Mouse (Mus musculus): ENCODE measurements around the gene Osbpl10. TPM values are rescaled to one million over a fixed set of nuclear protein-coding genes. Genes with fewer than 3 reads are reported as not detected.

Gene Osbpl10
- polyA plus RNA-seq, 1 experiment = 4.2 TPM

GRCm38 (mm10) chr9:115034271-115034670 lies 55.9 kb downstream of the Osbpl10 start:
- H3K36me3 ChIP-seq (ENCODE audit: control insufficient read depth, insufficient read depth) = no peaks in the 10 kb centered on the region
- no peaks in the 10 kb centered on the region for H3K79me2 ChIP-seq (ENCODE audit: control insufficient read depth, insufficient read depth)
- H3ac ChIP-seq (ENCODE audit: control insufficient read depth, insufficient read length, low read depth) = no peak overlapping the region
- H3K4me3 ChIP-seq (ENCODE audit: insufficient read depth, poor library complexity, severe bottlenecking) = no peak overlapping the region
- no peak for TF ChIP-seq USF1 (IDR thresholded peaks at IDR 0.05; ENCODE audit: low read depth)
- TF ChIP-seq MYOG (IDR thresholded peaks at IDR 0.05; ENCODE audit: control insufficient read depth, extremely low read depth, insufficient read length) = no peak
- H3K27me3 ChIP-seq (ENCODE audit: control insufficient read depth, insufficient read depth, insufficient read length) = no peaks in the 10 kb centered on the region
- no peaks in the 10 kb centered on the region for H3K79me3 ChIP-seq (ENCODE audit: low read depth)

DNA sequence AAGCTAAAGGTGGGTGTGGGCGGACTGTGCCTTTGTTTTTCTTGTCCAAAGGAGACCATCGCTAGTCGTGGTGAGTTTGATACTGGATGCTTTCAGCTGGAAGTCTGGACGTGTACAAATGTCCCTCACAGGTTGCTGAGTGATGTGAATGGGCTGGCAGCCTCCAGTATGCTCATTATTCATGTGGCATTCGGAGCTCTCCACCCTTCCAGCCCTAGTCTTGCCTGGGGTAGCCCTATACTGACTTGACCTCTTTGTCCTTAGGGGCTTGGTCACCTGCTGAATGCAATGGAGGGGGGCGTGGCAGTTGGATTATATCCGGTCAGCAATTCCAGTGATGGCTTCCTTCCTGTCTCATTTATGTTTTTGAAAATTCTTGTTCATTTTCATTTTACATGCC lies 56.4 kb downstream of the Osbpl10 start:
- TF ChIP-seq FOSL1 (IDR thresholded peaks at IDR 0.05; ENCODE audit: insufficient read depth, low read length, poor library complexity, severe bottlenecking) (no peak), MYOG (IDR thresholded peaks at IDR 0.05; ENCODE audit: control insufficient read depth, extremely low read depth, insufficient read length) (no peak), USF1 (IDR thresholded peaks at IDR 0.05; ENCODE audit: low read depth) (no peak), MAX (IDR thresholded peaks at IDR 0.05) (no peak), MYOD1 (IDR thresholded peaks at IDR 0.05; ENCODE audit: control insufficient read depth, insufficient read length, low read depth) (no peak), CTCF (IDR thresholded peaks at IDR 0.05; ENCODE audit: control insufficient read depth, insufficient read depth, insufficient read length) (no peak), CEBPB (IDR thresholded peaks at IDR 0.05; ENCODE audit: low read depth) (no peak)

GRCm38 (mm10) chr9:115038215-115038614 lies 59.8 kb downstream of the Osbpl10 start:
- TF ChIP-seq USF1 (IDR thresholded peaks at IDR 0.05; ENCODE audit: low read depth) (no peak), MAX (IDR thresholded peaks at IDR 0.05) (no peak), CTCF (IDR thresholded peaks at IDR 0.05; ENCODE audit: control insufficient read depth, insufficient read depth, insufficient read length) (no peak), MYOD1 (IDR thresholded peaks at IDR 0.05; ENCODE audit: control insufficient read depth, insufficient read length, low read depth) (no peak), CEBPB (IDR thresholded peaks at IDR 0.05; ENCODE audit: low read depth) (no peak), FOSL1 (IDR thresholded peaks at IDR 0.05; ENCODE audit: insufficient read depth, low read length, poor library complexity, severe bottlenecking) (no peak), MYOG (IDR thresholded peaks at IDR 0.05; ENCODE audit: control insufficient read depth, extremely low read depth, insufficient read length) (no peak)
- Histone ChIP-seq H3K36me3 (ENCODE audit: control insufficient read depth, insufficient read depth) (no peaks in the 10 kb centered on the region), H3K4me3 (ENCODE audit: insufficient read depth, poor library complexity, severe bottlenecking) (no peak overlapping the region)

More for the DNA sequence above, 56.4 kb downstream of the Osbpl10 start:
- H3K79me2 ChIP-seq (ENCODE audit: control insufficient read depth, insufficient read depth) = no peaks in the 10 kb centered on the region
- H3ac ChIP-seq (ENCODE audit: control insufficient read depth, insufficient read length, low read depth) = no peak overlapping the region
- H3K27me3 ChIP-seq (ENCODE audit: control insufficient read depth, insufficient read depth, insufficient read length) = no peaks in the 10 kb centered on the region
- no peaks in the 10 kb centered on the region for H3K36me3 ChIP-seq (ENCODE audit: control insufficient read depth, insufficient read depth)
- no peak overlapping the region for H3K4me3 ChIP-seq (ENCODE audit: insufficient read depth, poor library complexity, severe bottlenecking)
- no peaks in the 10 kb centered on the region for H3K79me3 ChIP-seq (ENCODE audit: low read depth)

GRCm38 (mm10) chr9:115038686-115039085 lies 60.3 kb downstream of the Osbpl10 start:
- Histone ChIP-seq H3K79me2 (ENCODE audit: control insufficient read depth, insufficient read depth) (no peaks in the 10 kb centered on the region), H3ac (ENCODE audit: control insufficient read depth, insufficient read length, low read depth) (no peak overlapping the region), H3K27me3 (ENCODE audit: control insufficient read depth, insufficient read depth, insufficient read length) (no peaks in the 10 kb centered on the region), H3K36me3 (ENCODE audit: control insufficient read depth, insufficient read depth) (no peaks in the 10 kb centered on the region), H3K4me3 (ENCODE audit: insufficient read depth, poor library complexity, severe bottlenecking) (no peak overlapping the region), H3K79me3 (ENCODE audit: low read depth) (no peaks in the 10 kb centered on the region)
- TF ChIP-seq CTCF (IDR thresholded peaks at IDR 0.05; ENCODE audit: control insufficient read depth, insufficient read depth, insufficient read length) (no peak), USF1 (IDR thresholded peaks at IDR 0.05; ENCODE audit: low read depth) (no peak), MYOD1 (IDR thresholded peaks at IDR 0.05; ENCODE audit: control insufficient read depth, insufficient read length, low read depth) (no peak), FOSL1 (IDR thresholded peaks at IDR 0.05; ENCODE audit: insufficient read depth, low read length, poor library complexity, severe bottlenecking) (no peak), MYOG (IDR thresholded peaks at IDR 0.05; ENCODE audit: control insufficient read depth, extremely low read depth, insufficient read length) (no peak), CEBPB (IDR thresholded peaks at IDR 0.05; ENCODE audit: low read depth) (no peak), MAX (IDR thresholded peaks at IDR 0.05) (no peak)

More at GRCm38 (mm10) chr9:115038215-115038614, 59.8 kb downstream of the Osbpl10 start:
- no peaks in the 10 kb centered on the region for H3K27me3 ChIP-seq (ENCODE audit: control insufficient read depth, insufficient read depth, insufficient read length)
- no peak overlapping the region for H3ac ChIP-seq (ENCODE audit: control insufficient read depth, insufficient read length, low read depth)
- no peaks in the 10 kb centered on the region for H3K79me3 ChIP-seq (ENCODE audit: low read depth)
- no peaks in the 10 kb centered on the region for H3K79me2 ChIP-seq (ENCODE audit: control insufficient read depth, insufficient read depth)

GRCm38 (mm10) chr9:115039245-115039644 lies 60.9 kb downstream of the Osbpl10 start:
- Histone ChIP-seq H3K79me2 (ENCODE audit: control insufficient read depth, insufficient read depth) (no peaks in the 10 kb centered on the region), H3ac (ENCODE audit: control insufficient read depth, insufficient read length, low read depth) (no peak overlapping the region), H3K27me3 (ENCODE audit: control insufficient read depth, insufficient read depth, insufficient read length) (no peaks in the 10 kb centered on the region), H3K4me3 (ENCODE audit: insufficient read depth, poor library complexity, severe bottlenecking) (no peak overlapping the region), H3K36me3 (ENCODE audit: control insufficient read depth, insufficient read depth) (no peaks in the 10 kb centered on the region), H3K79me3 (ENCODE audit: low read depth) (no peaks in the 10 kb centered on the region)
- TF ChIP-seq MAX (IDR thresholded peaks at IDR 0.05) (no peak), MYOD1 (IDR thresholded peaks at IDR 0.05; ENCODE audit: control insufficient read depth, insufficient read length, low read depth) (no peak), FOSL1 (IDR thresholded peaks at IDR 0.05; ENCODE audit: insufficient read depth, low read length, poor library complexity, severe bottlenecking) (no peak), MYOG (IDR thresholded peaks at IDR 0.05; ENCODE audit: control insufficient read depth, extremely low read depth, insufficient read length) (no peak), CTCF (IDR thresholded peaks at IDR 0.05; ENCODE audit: control insufficient read depth, insufficient read depth, insufficient read length) (no peak), CEBPB (IDR thresholded peaks at IDR 0.05; ENCODE audit: low read depth) (no peak), USF1 (IDR thresholded peaks at IDR 0.05; ENCODE audit: low read depth) (no peak)

- no peak overlapping the region for H3K4me3 ChIP-seq (ENCODE audit: insufficient read depth, poor library complexity, severe bottlenecking)
- no peak overlapping the region for H3ac ChIP-seq (ENCODE audit: control insufficient read depth, insufficient read length, low read depth)
- no peaks in the 10 kb centered on the region for H3K79me3 ChIP-seq (ENCODE audit: low read depth)
- TF ChIP-seq CTCF (IDR thresholded peaks at IDR 0.05; ENCODE audit: control insufficient read depth, insufficient read depth, insufficient read length) (no peak), MYOD1 (IDR thresholded peaks at IDR 0.05; ENCODE audit: control insufficient read depth, insufficient read length, low read depth) (no peak), MYOG (IDR thresholded peaks at IDR 0.05; ENCODE audit: control insufficient read depth, extremely low read depth, insufficient read length) (no peak), MAX (IDR thresholded peaks at IDR 0.05) (no peak), USF1 (IDR thresholded peaks at IDR 0.05; ENCODE audit: low read depth) (no peak), CEBPB (IDR thresholded peaks at IDR 0.05; ENCODE audit: low read depth) (no peak), FOSL1 (IDR thresholded peaks at IDR 0.05; ENCODE audit: insufficient read depth, low read length, poor library complexity, severe bottlenecking) (no peak)
- H3K27me3 ChIP-seq (ENCODE audit: control insufficient read depth, insufficient read depth, insufficient read length) = no peaks in the 10 kb centered on the region
- H3K36me3 ChIP-seq (ENCODE audit: control insufficient read depth, insufficient read depth) = no peaks in the 10 kb centered on the region
- H3K79me2 ChIP-seq (ENCODE audit: control insufficient read depth, insufficient read depth) = no peaks in the 10 kb centered on the region
These were observed 64.2 kb downstream of the Osbpl10 start for GRCm38 (mm10) chr9:115042571-115042970.

Measured in C2C12 (cell line).